Mouse (Mus musculus): ENCODE measurements around the gene Clasp1. TPM values are rescaled to one million over a fixed set of nuclear protein-coding genes. Genes with fewer than 3 reads are reported as not detected.
"Not testable (repeated sequence)": the region's sequence is repeated elsewhere in the genome, so short reads cannot be mapped to it uniquely, and the experiment has no call there.

The Clasp1 gene
- polyA plus RNA-seq, 1 experiment: 9.8 TPM

- DNase-seq (ENCODE audit: low read depth, low spot score): no peak
- 92% methylated on average over 5 of the region's 5 CpGs for WGBS
These were observed 159.9 kb downstream of the Clasp1 start for GRCm38 (mm10) chr1:118548769-118549168.

- DNase-seq (ENCODE audit: low read depth, low spot score): no peak
- WGBS: 93% methylated on average over 5 of the region's 5 CpGs
These were observed 162.3 kb downstream of the Clasp1 start for GRCm38 (mm10) chr1:118551152-118551551.

DNA sequence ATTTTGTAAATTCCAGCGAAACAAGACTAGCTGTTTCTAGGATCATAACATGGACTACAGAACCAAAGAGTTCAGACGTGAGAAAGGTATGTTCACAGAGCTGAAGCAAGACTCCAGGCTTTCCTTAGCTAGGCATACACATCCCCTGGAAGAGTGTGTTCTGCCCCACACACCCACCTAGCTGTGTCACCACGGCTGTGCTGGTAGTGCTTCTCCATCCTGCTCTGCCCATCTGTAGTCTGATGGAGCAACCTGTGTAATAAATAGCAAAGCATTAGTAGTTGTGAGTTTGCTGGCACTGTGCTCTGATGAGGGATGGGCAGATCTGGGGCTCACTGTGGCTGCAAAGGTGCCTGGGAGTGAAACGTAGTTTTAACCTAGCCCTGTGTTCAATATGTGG lies 163.2 kb downstream of the Clasp1 start:
- 90% methylated on average over 4 of the region's 4 CpGs for WGBS
- no peak for DNase-seq (ENCODE audit: low read depth, low spot score)

DNA sequence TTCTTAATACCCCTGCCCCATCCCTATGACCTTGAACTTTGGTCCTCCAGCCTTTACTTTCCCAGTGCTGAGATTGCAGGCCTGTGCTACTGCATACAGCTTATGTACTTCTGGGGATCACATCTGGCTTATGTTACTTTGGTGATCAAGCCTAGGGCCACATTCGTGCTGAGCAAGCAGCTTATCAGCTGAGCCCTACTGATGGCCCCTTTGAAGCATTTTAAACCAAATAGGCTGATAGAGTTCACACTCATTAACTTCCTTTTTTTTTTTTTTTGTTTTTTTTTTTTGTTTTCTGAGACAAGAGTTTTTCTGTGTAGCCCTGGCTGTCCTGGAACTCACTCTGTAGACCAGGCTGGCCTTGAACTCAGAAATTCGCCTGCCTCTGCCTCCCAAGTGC lies 164.2 kb downstream of the Clasp1 start:
- DNase-seq (ENCODE audit: low read depth, low spot score): no peak
- 83% methylated on average over 2 of the region's 2 CpGs for WGBS

DNA sequence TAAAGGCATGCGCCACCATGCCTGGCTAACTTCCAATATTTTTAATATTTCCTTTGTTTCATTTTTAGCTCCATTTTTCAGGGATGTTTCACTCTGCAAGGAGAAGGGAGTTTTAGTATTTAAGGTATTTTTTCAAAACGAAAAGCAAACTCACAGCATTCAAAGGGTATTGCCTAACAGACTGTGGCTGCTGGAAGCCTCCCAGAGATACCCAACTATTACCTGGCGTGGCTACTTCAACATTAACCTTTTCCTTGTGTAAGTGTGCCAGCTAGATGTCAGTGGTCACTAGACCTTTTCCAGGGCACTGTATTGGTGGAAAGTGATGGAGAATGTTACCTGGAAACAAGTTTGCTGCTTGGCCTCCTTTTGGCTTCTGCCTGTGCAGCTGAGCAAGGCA lies 164.6 kb downstream of the Clasp1 start:
- no peak for DNase-seq (ENCODE audit: low read depth, low spot score)
- 83% methylated on average over 3 of the region's 3 CpGs for WGBS

GRCm38 (mm10) chr1:118554961-118555360 lies 166.1 kb downstream of the Clasp1 start:
- no peak for DNase-seq (ENCODE audit: low read depth, low spot score)
- 80% methylated on average over 5 of the region's 5 CpGs for WGBS

DNA sequence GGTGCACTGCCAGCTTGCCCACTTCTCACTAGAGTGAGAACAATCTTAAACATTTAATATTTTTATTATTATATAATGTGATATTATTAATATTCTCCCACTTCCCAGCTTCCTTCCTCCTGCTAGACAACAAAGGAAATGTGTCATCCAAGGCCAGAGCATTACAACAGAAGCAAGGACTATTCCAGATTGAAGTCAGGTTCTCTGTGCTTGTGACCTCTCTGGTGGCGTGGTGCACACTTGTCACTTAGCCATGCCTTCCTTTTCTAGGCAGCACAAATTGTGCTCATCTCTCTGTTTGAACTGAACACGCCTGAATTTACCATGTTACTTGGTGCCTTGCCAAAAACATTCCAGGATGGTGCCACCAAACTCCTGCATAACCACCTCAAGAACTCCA lies 170.9 kb downstream of the Clasp1 start:
- 48% methylated on average over 2 of the region's 2 CpGs for WGBS
- no peak for DNase-seq (ENCODE audit: low read depth, low spot score)

DNA sequence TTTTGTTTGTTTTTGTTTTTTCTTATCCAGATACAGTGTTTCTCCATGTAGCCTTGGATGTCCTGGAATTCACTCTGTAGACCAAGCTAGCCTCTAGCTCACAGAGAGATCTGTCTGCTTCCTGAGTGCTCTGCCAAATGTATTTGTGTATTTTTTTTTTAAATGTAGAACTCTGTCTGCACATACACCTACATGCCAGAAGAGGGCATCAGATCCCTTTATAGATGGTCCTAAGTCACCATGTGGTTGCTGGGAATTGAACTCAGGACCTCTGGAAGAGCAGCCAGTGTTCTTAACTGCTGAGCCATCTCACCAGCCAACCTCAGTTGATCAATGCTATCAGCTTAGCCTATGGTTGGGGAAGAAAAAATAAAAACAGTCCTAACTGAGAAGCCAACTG lies 175.7 kb downstream of the Clasp1 start:
- DNase-seq (ENCODE audit: low read depth, low spot score): no peak

DNA sequence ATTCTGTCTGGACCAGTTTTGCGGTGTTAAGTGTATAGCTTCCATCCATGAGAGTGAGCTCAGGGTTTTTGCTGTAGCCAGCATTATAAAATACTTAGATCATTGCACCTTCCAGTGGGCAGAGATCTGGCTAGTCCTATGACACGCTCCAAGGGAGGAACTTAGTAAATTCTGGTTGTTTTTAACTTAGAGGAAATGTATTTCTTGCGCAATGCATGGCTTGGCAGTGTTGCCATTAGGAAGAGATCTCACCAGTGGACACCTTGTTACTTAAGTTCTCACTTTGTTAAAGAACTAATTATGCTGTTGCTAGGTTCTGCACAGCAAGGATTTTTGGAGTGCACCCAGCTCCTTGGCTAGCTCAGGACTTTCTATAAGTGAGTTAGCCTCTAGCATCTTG lies 178.8 kb downstream of the Clasp1 start:
- WGBS: 93% methylated on average over 3 of the region's 3 CpGs
- no peak for DNase-seq (ENCODE audit: low read depth, low spot score)

DNA sequence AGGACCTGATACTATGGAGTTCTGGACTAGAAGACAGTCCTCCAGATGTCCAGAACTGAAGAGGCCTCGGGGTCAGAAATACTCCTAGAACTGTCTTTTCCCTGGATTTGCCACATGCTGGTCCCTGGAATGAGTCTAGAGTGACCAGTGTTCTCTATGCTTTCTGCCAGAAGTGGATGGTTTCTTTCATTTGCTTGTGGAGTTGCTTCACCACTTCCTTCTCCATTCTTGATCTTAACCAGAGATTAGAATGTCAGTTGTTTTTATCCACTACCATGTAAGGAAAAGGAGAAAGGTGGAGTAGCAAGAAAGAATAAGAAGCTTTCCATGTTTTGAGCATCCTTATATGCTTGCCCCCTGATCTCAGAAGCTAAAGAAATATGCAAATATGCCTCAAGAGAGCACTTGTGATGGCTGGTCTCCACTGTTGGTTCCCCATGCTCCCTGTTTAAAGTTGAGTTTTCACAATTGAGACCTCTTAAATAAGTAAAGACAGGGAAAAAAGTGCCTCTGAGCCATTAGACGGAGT lies 191.4 kb downstream of the Clasp1 start:
- WGBS: 93% methylated on average over 2 of the region's 2 CpGs
- no peak for DNase-seq (ENCODE audit: low read depth, low spot score)

GRCm38 (mm10) chr1:118581179-118581578 lies 192.3 kb downstream of the Clasp1 start:
- WGBS: 85% methylated on average over 8 of the region's 8 CpGs
- no peak for DNase-seq (ENCODE audit: low read depth, low spot score)

DNA sequence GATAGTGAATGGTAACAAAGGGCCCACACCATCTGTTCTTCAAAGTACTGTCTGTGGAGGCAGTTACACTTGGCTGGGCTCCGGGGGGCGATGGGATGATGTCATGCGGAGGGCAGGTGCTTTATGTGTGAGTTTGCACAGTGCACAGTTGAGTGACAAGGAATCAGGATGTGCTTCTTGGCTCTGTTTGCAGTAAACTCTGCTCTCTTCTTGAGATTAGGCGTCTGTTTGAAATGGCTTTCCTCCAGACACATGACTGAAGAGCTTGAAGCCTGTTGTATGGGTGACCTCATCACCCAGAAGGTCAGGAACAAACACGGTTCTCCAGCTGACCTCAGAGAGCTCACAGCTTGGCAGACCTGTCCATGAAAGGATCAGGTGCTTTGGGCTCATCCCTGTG lies 200.9 kb downstream of the Clasp1 start:
- WGBS: 41% methylated on average over 5 of the region's 5 CpGs
- no peak for DNase-seq (ENCODE audit: low read depth, low spot score)

GRCm38 (mm10) chr1:118592933-118593332 lies 204.1 kb downstream of the Clasp1 start:
- 92% methylated on average over 4 of the region's 4 CpGs for WGBS

DNA sequence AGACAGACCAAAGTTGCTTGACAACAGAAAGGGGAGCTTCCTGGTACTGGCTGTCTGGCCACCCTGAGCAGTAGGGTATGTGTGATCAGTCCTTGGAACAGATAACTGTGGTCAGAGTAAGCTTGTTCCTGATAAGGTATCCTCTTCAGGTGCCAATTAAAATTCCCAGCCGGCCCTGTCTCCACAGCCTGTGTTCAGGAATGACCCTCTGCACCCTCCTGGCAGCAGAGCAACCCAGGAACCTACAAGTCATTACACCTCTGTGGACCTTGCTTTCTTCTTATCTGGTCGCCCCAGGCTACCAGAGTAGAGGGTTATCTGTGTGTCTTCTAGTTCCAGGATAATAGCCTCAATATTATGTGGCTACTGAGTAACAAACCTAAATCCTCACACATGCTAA lies 206.5 kb downstream of the Clasp1 start:
- no peak for DNase-seq (ENCODE audit: low read depth, low spot score)
- WGBS: 31% methylated on average over 2 of the region's 2 CpGs

More at GRCm38 (mm10) chr1:118592933-118593332, 204.1 kb downstream of the Clasp1 start:
- no peak for DNase-seq (ENCODE audit: low read depth, low spot score)

DNA sequence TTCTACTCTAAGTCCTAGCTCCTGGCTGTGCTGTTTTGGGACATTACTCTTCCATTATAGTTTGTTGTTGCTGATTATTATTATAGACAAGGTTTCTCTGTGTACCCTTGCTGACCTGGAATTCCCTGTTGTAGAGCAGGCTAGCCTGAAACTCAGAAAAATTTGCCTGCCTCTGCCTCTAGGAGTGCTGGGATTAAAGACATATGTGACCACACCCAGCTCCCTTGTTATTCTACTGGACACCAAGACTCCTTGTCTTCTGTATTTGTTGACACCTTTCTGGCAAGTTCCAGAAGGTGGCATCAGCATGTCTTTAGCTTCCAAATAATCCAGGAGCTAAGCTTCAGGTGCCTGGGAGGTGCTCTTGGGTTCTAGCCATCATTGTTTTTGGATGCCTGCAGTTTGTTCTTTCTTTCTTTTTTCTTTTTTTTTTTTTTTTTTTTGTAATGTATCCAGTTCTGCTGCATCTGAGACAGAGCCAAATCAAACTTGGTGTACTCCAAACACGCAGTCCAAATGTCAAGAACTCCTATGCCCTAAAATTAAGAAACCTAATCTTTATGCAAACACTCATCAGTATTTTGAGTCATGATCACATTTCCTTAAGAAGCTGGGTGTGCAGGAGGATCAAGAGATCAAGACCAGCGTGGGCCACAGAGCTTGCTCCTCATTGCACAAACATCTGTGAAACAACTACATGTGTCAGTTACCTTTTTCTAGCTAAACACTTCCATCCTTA lies 208.8 kb downstream of the Clasp1 start:
- WGBS: 19% methylated on average over 2 of the region's 2 CpGs
- no peak for DNase-seq (ENCODE audit: low read depth, low spot score)

DNA sequence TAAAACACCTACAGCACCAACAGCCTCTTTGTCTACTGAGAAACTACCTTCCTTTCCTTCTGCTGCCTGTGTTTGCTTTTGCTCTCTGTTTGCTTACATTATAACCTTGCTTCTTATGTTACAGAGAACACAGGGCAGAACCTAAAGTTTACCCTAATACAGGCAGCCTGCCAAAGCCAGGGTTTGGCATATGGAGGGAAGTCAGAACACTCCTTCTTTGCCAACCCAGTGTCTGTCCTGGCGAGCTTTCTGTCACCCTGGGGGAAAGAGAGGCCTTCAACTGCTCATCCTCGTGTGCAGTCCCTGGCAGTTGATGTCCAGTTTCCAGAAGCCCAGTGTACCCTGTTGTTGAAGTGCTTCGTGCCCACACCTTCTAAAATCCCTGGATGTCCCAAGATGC lies 209.5 kb downstream of the Clasp1 start:
- 30% methylated on average over 3 of the region's 3 CpGs for WGBS
- peak; percentile 67 for DNase-seq (ENCODE audit: low read depth, low spot score)

DNA sequence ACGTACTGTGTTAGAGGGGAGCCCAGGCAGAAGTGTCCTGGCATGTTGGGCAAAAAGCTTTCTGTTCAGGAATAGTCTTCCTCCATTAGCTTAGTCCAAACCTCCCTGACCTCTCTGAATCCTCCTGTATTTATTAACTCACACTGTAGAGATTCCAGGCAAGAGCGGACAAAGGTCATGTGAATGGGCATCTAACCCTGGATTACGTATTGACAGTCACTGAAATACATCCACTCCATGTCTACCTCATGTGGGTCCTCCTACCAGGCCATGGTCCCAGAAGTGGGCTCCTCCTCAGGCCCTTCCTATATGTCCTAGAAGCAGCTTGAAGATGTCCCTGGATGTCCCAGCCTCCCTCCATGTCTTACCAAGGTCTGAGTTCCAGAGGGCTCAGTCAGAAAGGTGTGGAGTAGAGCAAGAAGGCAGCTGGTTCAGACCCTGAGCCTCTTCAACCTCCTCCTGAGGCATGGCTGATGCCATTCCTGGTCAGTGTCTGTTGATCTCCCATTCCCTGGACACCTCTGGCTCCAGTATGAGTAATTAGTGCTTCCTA lies 224.8 kb downstream of the Clasp1 start:
- WGBS: 70% methylated on average over 3 of the region's 3 CpGs
- DNase-seq (ENCODE audit: low read depth, low spot score): no peak

DNA sequence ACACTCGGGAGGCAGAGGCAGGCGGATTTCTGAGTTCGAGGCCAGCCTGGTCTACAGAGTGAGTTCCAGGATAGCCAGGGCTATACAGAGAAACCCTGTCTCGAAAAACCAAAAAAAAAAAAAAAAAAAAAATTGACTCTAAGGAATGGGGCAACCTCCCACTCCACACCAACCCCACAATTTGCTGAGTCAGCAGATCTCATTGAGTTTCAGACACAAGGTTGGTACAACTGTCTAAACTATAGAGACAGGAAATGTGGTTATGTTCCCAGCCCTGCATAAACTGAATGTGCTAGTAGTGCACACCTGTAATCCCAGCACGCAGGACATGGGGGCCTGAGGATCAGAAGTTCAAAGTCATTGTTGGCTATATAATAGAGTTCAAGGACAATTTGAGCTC lies 232.2 kb downstream of the Clasp1 start:
- 88% methylated on average over 5 of the region's 5 CpGs for WGBS
- DNase-seq (ENCODE audit: low read depth, low spot score): not testable (repeated sequence)

GRCm38 (mm10) chr1:118622857-118623256 lies 234.0 kb downstream of the Clasp1 start:
- WGBS: 16% methylated on average over 3 of the region's 3 CpGs

GRCm38 (mm10) chr1:118625461-118625860 lies 236.6 kb downstream of the Clasp1 start:
- DNase-seq (ENCODE audit: low read depth, low spot score): no peak

More at GRCm38 (mm10) chr1:118622857-118623256, 234.0 kb downstream of the Clasp1 start:
- DNase-seq (ENCODE audit: low read depth, low spot score): no peak

GRCm38 (mm10) chr1:118625921-118626320 lies 237.1 kb downstream of the Clasp1 start:
- DNase-seq (ENCODE audit: low read depth, low spot score): no peak
- 74% methylated on average over 2 of the region's 2 CpGs for WGBS

More at GRCm38 (mm10) chr1:118625461-118625860, 236.6 kb downstream of the Clasp1 start:
- WGBS: 80% methylated on average over 6 of the region's 6 CpGs
